Mouse (Mus musculus) forebrain, embryonic 16.5 days (tissue): ENCODE results near the gene Spo11. TPM values are rescaled to one million over a fixed set of nuclear protein-coding genes. Genes with fewer than 3 reads are reported as not detected.

Experiments
- ATAC-seq: fragments of 200-750 bp; cut with Nextera tagmentation; 2 replicates; pipeline ENCODE4 v1.8.0; 2017; ENCODE audit warnings: mild to moderate bottlenecking, moderate library complexity
- H3K27ac ChIP-seq: fragments of 300-500 bp; sonication (generic); 2 replicates; pipeline ENCODE4 v1.5.1; 2014; ENCODE audit warnings: low read length, control low read depth
- H3K27me3 ChIP-seq: fragments of 300-500 bp; sonication (generic); replicated peaks from 2 replicates; pipeline ENCODE4 v1.6.1; 2014; ENCODE audit warnings: low read length; ENCODE audit not compliant: control insufficient read depth, insufficient read depth
- H3K36me3 ChIP-seq: fragments of 300-500 bp; sonication (generic); 2 replicates; pipeline ENCODE4 v1.6.1; 2014; ENCODE audit not compliant: control insufficient read depth, insufficient read depth
- H3K4me1 ChIP-seq: fragments of 300-500 bp; sonication (generic); replicated peaks from 2 replicates; pipeline ENCODE4 v1.6.1; 2014; ENCODE audit warnings: low read length; ENCODE audit not compliant: control insufficient read depth, insufficient read depth
- H3K4me2 ChIP-seq: fragments of 300-500 bp; sonication (generic); 2 replicates; pipeline ENCODE4 v1.6.1; 2014; ENCODE audit warnings: mild to moderate bottlenecking, low read length, control low read depth
- H3K4me3 ChIP-seq: fragments of 300-500 bp; sonication (generic); replicated peaks from 2 replicates; pipeline ENCODE4 v1.5.1; 2014; ENCODE audit warnings: mild to moderate bottlenecking, low read length, control low read depth
- H3K9ac ChIP-seq: fragments of 300-500 bp; sonication (generic); replicated peaks from 2 replicates; pipeline ENCODE4 v1.6.1; 2014; ENCODE audit warnings: low read depth, low read length, control low read depth
- H3K9me3 ChIP-seq: fragments of 300-500 bp; sonication (generic); 2 replicates; pipeline ENCODE4 v1.6.1; 2016; ENCODE audit warnings: low read length; ENCODE audit not compliant: control insufficient read depth
- WGBS: fragments of 180-500 bp; shearing (Covaris S2); extraction: QIAGEN DNeasy Blood & Tissue Kit; methylation state at CpG from one replicate; pipeline ENCODE4 v1.1.7; 2014; 5-methylcytosine and 5-hydroxymethylcytosine counted together
- polyA plus RNA-seq: library from polyadenylated mRNA; unstranded; fragments of >200 nt; fragmentation: Nextera tagmentation; extraction: Ambion mirVana; gene quantifications from 2 replicates; pipeline ENCODE4 v1.2.1, GENCODE M21; 2015

Gene Spo11
- polyA plus RNA-seq, 1 experiment from 2014 or later = 0.75 TPM

DNA sequence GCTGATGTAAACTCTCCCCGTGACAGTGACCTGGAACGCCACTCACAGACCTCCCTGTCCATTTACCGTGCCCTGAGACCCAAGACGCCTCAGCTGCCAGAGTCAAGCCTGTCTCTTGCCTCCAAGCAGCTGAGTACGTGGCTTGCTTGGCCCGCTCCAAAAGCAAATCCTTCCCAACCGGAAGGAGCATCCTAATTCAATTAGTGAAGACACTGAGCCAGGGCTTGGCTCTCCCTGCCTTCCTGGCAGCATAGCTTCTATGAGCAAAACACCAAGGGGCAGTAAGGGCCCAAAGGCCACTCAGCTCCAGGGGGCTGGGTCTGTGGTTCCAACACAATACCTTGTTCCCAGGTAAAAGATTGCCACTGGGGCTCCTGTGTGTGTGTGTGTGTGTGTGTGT is 2.8 kb upstream of the Spo11 start:
- no peaks in the 10 kb centered on the region for H3K36me3 ChIP-seq
- H3K27me3 ChIP-seq = no peaks in the 10 kb centered on the region
- no peak overlapping the region for H3K27ac ChIP-seq
- no peak for ATAC-seq
- H3K9me3 ChIP-seq = no peaks in the 10 kb centered on the region
- H3K4me2 ChIP-seq = no peak overlapping the region
- H3K4me3 ChIP-seq = no peak overlapping the region
- H3K4me1 ChIP-seq = peaks cover 12% of the 10 kb centered on the region
- 34% methylated on average over 7 of the region's 7 CpGs for WGBS
- no peak overlapping the region for H3K9ac ChIP-seq

GRCm38 (mm10) chr2:172975159-172975558 is 2.3 kb upstream of the Spo11 start:
- H3K4me1 ChIP-seq = peaks cover 12% of the 10 kb centered on the region
- no peak overlapping the region for H3K4me3 ChIP-seq
- no peaks in the 10 kb centered on the region for H3K27me3 ChIP-seq
- H3K9ac ChIP-seq = no peak overlapping the region
- ATAC-seq = no peak
- no peaks in the 10 kb centered on the region for H3K36me3 ChIP-seq
- no peaks in the 10 kb centered on the region for H3K9me3 ChIP-seq
- 84% methylated on average over 6 of the region's 6 CpGs for WGBS
- H3K27ac ChIP-seq = no peak overlapping the region
- H3K4me2 ChIP-seq = no peak overlapping the region

DNA sequence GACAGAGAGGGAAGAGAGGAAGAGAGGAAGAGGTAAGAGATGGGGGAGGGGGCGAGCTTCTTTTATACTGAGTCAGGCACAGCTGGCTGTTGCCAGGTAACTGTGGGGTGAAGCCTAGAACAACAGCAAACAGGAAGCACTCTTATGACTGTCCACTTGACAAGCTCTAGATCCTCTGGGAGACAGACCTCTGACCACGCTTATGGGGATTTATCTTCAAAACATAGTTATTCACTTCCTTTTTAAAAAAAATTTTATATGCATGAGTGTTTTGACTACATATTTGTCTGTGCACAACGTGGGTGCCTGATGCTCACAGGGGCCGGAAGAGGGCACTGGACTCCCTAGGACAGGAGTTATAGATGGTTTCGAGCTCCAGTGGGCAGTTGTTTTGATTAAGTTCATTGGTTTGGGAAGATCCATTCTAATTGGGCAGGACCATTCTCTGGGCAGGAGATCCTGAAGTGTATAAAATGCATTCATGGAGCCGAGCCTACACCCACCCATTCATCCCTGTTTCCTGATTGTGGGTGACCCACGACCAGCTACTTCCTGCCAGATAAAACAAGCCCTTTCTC is 750 bp upstream of the Spo11 start:
- Histone ChIP-seq H3K36me3 (no peaks in the 10 kb centered on the region), H3K4me1 (peaks cover 12% of the 10 kb centered on the region), H3K27ac (no peak overlapping the region), H3K27me3 (no peaks in the 10 kb centered on the region), H3K4me2 (no peak overlapping the region), H3K9me3 (no peaks in the 10 kb centered on the region), H3K9ac (no peak overlapping the region), H3K4me3 (no peak overlapping the region)
- ATAC-seq = no peak
- 23% methylated on average over 7 of the region's 7 CpGs for WGBS

DNA sequence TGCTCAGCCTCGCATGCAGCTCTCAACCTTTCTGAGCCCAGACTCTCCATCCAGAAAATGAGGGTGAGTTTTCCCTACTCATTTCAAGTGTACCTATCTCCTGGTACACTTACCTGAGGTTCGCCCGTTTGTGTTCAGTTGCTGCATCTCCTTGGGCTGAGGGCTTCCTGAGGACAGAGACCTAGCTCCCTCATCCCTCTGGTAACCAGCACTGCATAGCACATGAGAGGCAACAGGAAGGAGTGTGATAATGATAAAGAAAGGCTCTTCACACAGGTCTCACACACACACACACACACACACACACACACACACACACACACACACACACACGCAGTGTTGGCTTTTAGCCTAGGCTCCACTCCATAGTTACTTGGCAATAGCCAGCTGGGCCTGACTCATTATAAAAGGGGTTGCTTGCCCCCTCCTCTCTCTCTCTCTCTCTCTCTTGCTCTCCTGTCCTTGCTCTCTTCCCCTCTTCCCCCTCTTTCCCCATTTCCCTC is 682 bp downstream of the Spo11 start:
- H3K4me1 ChIP-seq = peaks cover 15% of the 10 kb centered on the region
- peak overlapping the region; percentile 18; the same call in 1 of the 2 replicates for H3K27ac ChIP-seq
- ATAC-seq = 0 out of 2 replicates have a peak, but pooled peaks have one; percentile 28
- no peaks in the 10 kb centered on the region for H3K27me3 ChIP-seq
- 47% methylated on average over 4 of the region's 4 CpGs for WGBS
- no peak overlapping the region for H3K4me2 ChIP-seq
- no peaks in the 10 kb centered on the region for H3K36me3 ChIP-seq
- H3K9me3 ChIP-seq = no peaks in the 10 kb centered on the region
- H3K9ac ChIP-seq = no peak overlapping the region
- H3K4me3 ChIP-seq = no peak overlapping the region

DNA sequence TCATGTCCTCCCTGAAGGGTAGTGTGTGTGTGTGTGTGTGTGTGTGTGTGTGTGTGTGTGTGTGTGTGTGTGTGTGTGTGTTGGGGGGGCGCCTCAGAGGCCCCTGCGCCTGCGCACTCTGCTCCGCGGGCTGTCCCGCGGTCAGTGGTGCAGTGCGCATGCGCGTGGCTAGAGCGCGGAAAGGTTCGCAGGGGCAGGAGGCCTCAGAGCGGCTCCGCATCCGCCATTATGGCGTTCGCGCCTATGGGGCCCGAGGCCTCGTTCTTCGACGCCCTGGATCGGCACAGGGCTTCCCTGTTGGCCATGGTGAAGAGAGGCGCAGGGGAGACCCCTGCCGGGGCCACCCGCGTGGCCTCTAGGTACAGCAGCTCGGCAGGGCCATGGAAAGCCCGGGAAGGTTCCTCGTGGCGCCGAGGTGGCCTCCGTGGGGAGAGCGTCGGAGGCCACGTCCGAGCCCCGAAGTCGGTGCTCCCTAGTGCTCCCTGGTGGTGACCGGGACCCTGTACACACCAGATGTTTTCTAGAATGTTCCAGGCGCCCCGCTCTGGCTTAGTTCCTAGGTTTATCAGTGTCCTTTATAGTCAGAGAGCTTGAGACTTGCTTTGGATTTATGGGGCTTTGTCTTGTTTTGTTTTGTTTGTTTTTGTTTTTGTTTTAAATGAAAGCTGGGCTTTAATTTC is 2.3 kb downstream of the Spo11 start:
- H3K4me1 ChIP-seq = peaks cover 15% of the 10 kb centered on the region
- no peaks in the 10 kb centered on the region for H3K9me3 ChIP-seq
- no peak overlapping the region for H3K4me2 ChIP-seq
- no peak overlapping the region for H3K4me3 ChIP-seq
- H3K36me3 ChIP-seq = no peaks in the 10 kb centered on the region
- no peaks in the 10 kb centered on the region for H3K27me3 ChIP-seq
- H3K9ac ChIP-seq = no peak overlapping the region
- 95% methylated on average over 43 of the region's 43 CpGs for WGBS
- ATAC-seq = no peak
- no peak overlapping the region for H3K27ac ChIP-seq

GRCm38 (mm10) chr2:172982776-172983561 is 5.5 kb downstream of the Spo11 start:
- ATAC-seq = no peak
- Histone ChIP-seq H3K4me2 (no peak overlapping the region), H3K4me1 (0 out of 2 replicates have a peak, but pooled peaks cover 3% of the 10 kb centered on the region), H3K36me3 (no peaks in the 10 kb centered on the region), H3K4me3 (no peak overlapping the region), H3K27me3 (no peaks in the 10 kb centered on the region), H3K9ac (no peak overlapping the region), H3K27ac (no peak overlapping the region), H3K9me3 (no peaks in the 10 kb centered on the region)
- whole genome bisulfite sequencing = 77% methylated on average over 9 of the region's 9 CpGs

DNA sequence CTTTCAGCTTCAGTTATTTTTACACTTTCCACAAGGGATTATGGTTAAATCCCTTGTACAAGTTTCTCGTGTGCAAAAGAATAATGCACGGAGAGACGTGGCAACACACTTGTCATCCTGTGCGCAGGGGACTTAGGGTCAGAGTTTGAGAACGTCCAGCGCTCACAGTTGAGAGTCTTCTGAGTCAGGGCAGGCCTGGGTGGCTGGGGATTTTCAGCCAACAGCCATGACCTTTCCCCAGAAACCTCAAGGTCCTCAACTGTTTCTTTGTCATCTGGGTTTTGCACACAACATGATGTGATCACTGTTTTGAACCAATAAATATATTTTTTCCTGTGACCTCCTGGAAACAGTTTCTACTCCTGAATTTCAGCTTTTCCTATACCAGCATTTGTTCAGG is 12.7 kb downstream of the Spo11 start:
- WGBS = 83% methylated on average over 6 of the region's 6 CpGs
- H3K9ac ChIP-seq = no peak overlapping the region
- no peak overlapping the region for H3K4me2 ChIP-seq
- H3K4me3 ChIP-seq = no peak overlapping the region
- ATAC-seq = no peak
- H3K27me3 ChIP-seq = no peaks in the 10 kb centered on the region
- H3K27ac ChIP-seq = no peak overlapping the region
- no peaks in the 10 kb centered on the region for H3K36me3 ChIP-seq
- H3K4me1 ChIP-seq = no peaks in the 10 kb centered on the region
- no peaks in the 10 kb centered on the region for H3K9me3 ChIP-seq

GRCm38 (mm10) chr2:172996207-172996606 is 18.7 kb downstream of the Spo11 start:
- H3K27ac ChIP-seq = no peak overlapping the region
- H3K9ac ChIP-seq = no peak overlapping the region
- no peaks in the 10 kb centered on the region for H3K9me3 ChIP-seq
- no peak overlapping the region for H3K4me2 ChIP-seq
- peaks cover 9% of the 10 kb centered on the region for H3K4me1 ChIP-seq
- H3K27me3 ChIP-seq = no peaks in the 10 kb centered on the region
- 13% methylated on average over 4 of the region's 4 CpGs for WGBS
- H3K36me3 ChIP-seq = no peaks in the 10 kb centered on the region
- H3K4me3 ChIP-seq = no peak overlapping the region
- no peak for ATAC-seq

DNA sequence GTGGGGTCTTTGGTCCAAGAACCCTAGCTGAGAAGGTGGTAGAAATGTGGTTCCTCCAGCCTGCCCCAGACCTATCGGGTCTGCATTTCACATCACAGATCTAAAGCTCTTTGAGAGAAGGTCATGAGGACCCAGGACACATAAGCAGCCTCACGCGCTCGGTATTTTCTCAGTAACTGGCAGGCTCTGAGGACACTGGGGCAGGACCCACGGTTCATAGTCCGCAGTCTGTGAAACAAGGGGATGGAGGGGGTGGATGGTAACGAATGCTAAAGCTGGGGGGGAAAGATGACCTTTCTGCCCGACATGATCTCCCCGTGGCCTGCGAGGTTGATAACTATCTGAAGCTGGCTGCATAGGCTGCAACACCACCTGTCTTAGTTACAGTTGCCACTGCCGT is 20.2 kb downstream of the Spo11 start:
- Histone ChIP-seq H3K9me3 (no peaks in the 10 kb centered on the region), H3K27me3 (no peaks in the 10 kb centered on the region), H3K4me1 (peaks cover 17% of the 10 kb centered on the region), H3K36me3 (no peaks in the 10 kb centered on the region), H3K4me3 (no peak overlapping the region), H3K27ac (no peak overlapping the region), H3K9ac (no peak overlapping the region), H3K4me2 (no peak overlapping the region)
- 67% methylated on average over 11 of the region's 11 CpGs for WGBS
- no peak for ATAC-seq
